Mouse (Mus musculus): Measurements from ENCODE around the gene Klk9.

GRCm38 (mm10) chr7:43791591-43791990 lies at the start of gene Klk9:
- no peak for TF ChIP-seq CTCF (IDR thresholded peaks at IDR 0.05; ENCODE audit: control insufficient read depth, insufficient read depth, insufficient replicate concordance, low read depth, low read length)
- TF ChIP-seq POLR2A (IDR thresholded peaks at IDR 0.05; ENCODE audit: control insufficient read depth, low read depth, low read length), result no peak

Data from testis, adult 2 months (tissue).